Mouse (Mus musculus) NIH3T3 (cell line): ENCODE results near the gene Abo.

Source experiments
- DNase-seq: peaks from one replicate; pipeline ENCODE4 v3.0.0-alpha.2; 2012; ENCODE audit warnings: low read depth

The Abo gene

GRCm38 (mm10) chr2:26870666-26871065 is 5.9 kb upstream of the Abo start:
- no peak for DNase-seq

DNA sequence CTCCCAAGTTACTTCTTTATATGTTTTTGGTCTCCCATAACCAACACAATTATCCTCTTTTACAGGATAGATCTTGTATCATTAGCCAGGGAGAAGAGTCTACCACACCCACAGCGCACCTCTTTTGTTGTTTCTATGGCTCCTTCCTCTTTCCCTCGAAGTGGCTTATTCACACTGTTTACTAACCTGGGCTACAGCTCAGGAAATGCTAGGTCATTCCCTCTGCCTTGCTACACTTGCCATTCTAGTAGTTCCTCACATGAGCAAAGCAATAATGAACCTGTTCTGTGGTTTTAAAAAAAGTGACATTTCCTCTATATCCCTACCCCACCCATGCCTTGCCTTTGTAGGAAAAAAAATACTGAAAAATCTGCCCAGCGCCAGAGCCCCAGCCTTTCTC is 1.9 kb downstream of the Abo start:
- no peak for DNase-seq

- peak; percentile 61 for DNase-seq
Measured at GRCm38 (mm10) chr2:26847706-26848105, 17.1 kb downstream of the Abo start.

DNA sequence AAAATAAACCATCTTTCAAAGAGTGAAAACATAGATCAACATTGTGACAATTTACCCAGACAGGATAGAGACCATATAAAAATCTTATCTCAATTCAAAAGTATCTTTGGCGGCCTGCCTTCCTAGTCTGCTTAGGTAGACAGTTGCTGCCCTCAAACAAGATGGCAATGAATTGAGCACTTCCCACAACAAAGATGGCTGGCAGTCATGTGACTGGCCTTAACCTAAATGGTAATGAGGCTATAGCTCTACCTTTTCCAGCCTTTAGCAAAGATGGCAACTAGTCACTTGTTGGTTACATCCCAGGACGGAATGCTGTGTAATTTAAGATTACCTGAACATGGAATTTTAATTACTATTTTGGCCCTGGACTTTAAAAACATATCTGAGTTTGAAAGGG is 32.3 kb downstream of the Abo start:
- no peak for DNase-seq

GRCm38 (mm10) chr2:26828047-26828446 is 36.7 kb downstream of the Abo start:
- DNase-seq, result no peak

GRCm38 (mm10) chr2:26827261-26827975 is 37.4 kb downstream of the Abo start:
- no peak for DNase-seq
